Mouse (Mus musculus) E14TG2a.4 (cell line): ENCODE results near the gene Calm2.

Experiments
- CTCF ChIP-seq: conservative IDR thresholded peaks from 2 replicates; pipeline ENCODE4 v1.5.1; 2014; ENCODE audit warnings: low read length
- NANOG ChIP-seq: IDR thresholded peaks from 2 replicates; pipeline ENCODE4 v1.6.1; 2014; ENCODE audit warnings: borderline replicate concordance, low read length, mixed read lengths
- POU5F1 ChIP-seq: IDR thresholded peaks from 2 replicates; pipeline ENCODE4 v1.6.1; 2014; ENCODE audit warnings: low read length, borderline replicate concordance

GRCm38 (mm10) chr17:87385835-87386234, 60.9 kb downstream of the Calm2 start:
- TF ChIP-seq CTCF (no peak), NANOG (no peak), POU5F1 (no peak)
